Mouse (Mus musculus) neural tube, embryonic 13.5 days (tissue): ENCODE results near the gene Psmd3. TPM values are rescaled to one million over a fixed set of nuclear protein-coding genes. Genes with fewer than 3 reads are reported as not detected.
A peak's percentile ranks its signal among the peaks of the same experiment; 100 is the strongest.
"Not testable (repeated sequence)": the region's sequence is repeated elsewhere in the genome, so short reads cannot be mapped to it uniquely, and the experiment has no call there.

Experiments
- ATAC-seq: fragments of 200-750 bp; cut with Nextera tagmentation; 2 replicates; pipeline ENCODE4 v1.8.0; 2017; ENCODE audit warnings: low read depth, mild to moderate bottlenecking, moderate TSS enrichment, moderate library complexity
- H3K27ac ChIP-seq: fragments of 300-500 bp; sonication (generic); replicated peaks from 2 replicates; pipeline ENCODE4 v1.5.1; 2015; ENCODE audit warnings: moderate library complexity, mild to moderate bottlenecking, inconsistent platforms
- H3K27me3 ChIP-seq: fragments of 300-500 bp; sonication (generic); 2 replicates; pipeline ENCODE4 v1.6.1; 2015; ENCODE audit warnings: mild to moderate bottlenecking, inconsistent platforms
- H3K36me3 ChIP-seq: fragments of 300-500 bp; sonication (generic); 2 replicates; pipeline ENCODE4 v1.6.1; 2015; ENCODE audit warnings: mild to moderate bottlenecking, inconsistent platforms
- H3K4me1 ChIP-seq: fragments of 300-500 bp; sonication (generic); replicated peaks from 2 replicates; pipeline ENCODE4 v1.6.1; 2015; ENCODE audit warnings: inconsistent platforms
- H3K4me2 ChIP-seq: fragments of 300-500 bp; sonication (generic); 2 replicates; pipeline ENCODE4 v1.6.1; 2015; ENCODE audit warnings: inconsistent platforms, mild to moderate bottlenecking, moderate library complexity
- H3K4me3 ChIP-seq: fragments of 300-500 bp; sonication (generic); 2 replicates; pipeline ENCODE4 v1.5.1; 2015; ENCODE audit warnings: mild to moderate bottlenecking, inconsistent platforms
- H3K9ac ChIP-seq: fragments of 300-500 bp; sonication (generic); 2 replicates; pipeline ENCODE4 v1.6.1; 2015; ENCODE audit warnings: moderate library complexity, mild to moderate bottlenecking, inconsistent platforms
- H3K9me3 ChIP-seq: fragments of 300-500 bp; sonication (generic); 2 replicates; pipeline ENCODE4 v1.6.1; 2016; ENCODE audit warnings: inconsistent platforms
- WGBS: fragments of 180-500 bp; shearing (Covaris S2); methylation state at CpG from one replicate; pipeline ENCODE4 v1.1.7; 2015; 5-methylcytosine and 5-hydroxymethylcytosine counted together
- polyA plus RNA-seq: library from polyadenylated mRNA; unstranded; fragments of >200 nt; fragmentation: Nextera tagmentation; extraction: Ambion mirVana; gene quantifications from 2 replicates; pipeline ENCODE4 v1.2.1, GENCODE M21; 2015

Gene Psmd3
- polyA plus RNA-seq, 1 experiment from 2014 or later, result 177 TPM

GRCm38 (mm10) chr11:98671857-98672256 is 10.5 kb upstream of the Psmd3 start:
- 70% methylated on average over 5 of the region's 5 CpGs for WGBS
- Histone ChIP-seq H3K27me3 (peaks cover 30% of the 10 kb centered on the region), H3K27ac (no peak overlapping the region), H3K4me1 (no peaks in the 10 kb centered on the region), H3K4me3 (no peak overlapping the region), H3K36me3 (no peaks in the 10 kb centered on the region), H3K9ac (no peak overlapping the region), H3K9me3 (no peaks in the 10 kb centered on the region), H3K4me2 (no peak overlapping the region)
- ATAC-seq, result no peak

GRCm38 (mm10) chr11:98672482-98672881 is 9.9 kb upstream of the Psmd3 start:
- H3K36me3 ChIP-seq, result no peaks in the 10 kb centered on the region
- no peak overlapping the region for H3K27ac ChIP-seq
- H3K4me2 ChIP-seq, result no peak overlapping the region
- H3K27me3 ChIP-seq, result peaks cover 24% of the 10 kb centered on the region; the same call in 1 of the 2 replicates
- ATAC-seq, result no peak
- WGBS, result 85% methylated on average over 5 of the region's 5 CpGs
- H3K9me3 ChIP-seq, result no peaks in the 10 kb centered on the region
- no peak overlapping the region for H3K4me3 ChIP-seq
- no peaks in the 10 kb centered on the region for H3K4me1 ChIP-seq
- no peak overlapping the region for H3K9ac ChIP-seq

GRCm38 (mm10) chr11:98673136-98673535 is 9.2 kb upstream of the Psmd3 start:
- H3K9ac ChIP-seq, H3K36me3 ChIP-seq, H3K9me3 ChIP-seq, H3K27ac ChIP-seq, H3K4me3 ChIP-seq, H3K4me1 ChIP-seq: not testable (repeated sequence)
- peaks cover 17% of the 10 kb centered on the region; the same call in 1 of the 2 replicates for H3K27me3 ChIP-seq
- peak overlapping the region; percentile 38 for H3K4me2 ChIP-seq
- WGBS, result 10% methylated on average over 7 of the region's 7 CpGs
- 0 out of 2 replicates have a peak, but pooled peaks have one; percentile 15 for ATAC-seq

- WGBS, result 49% methylated on average over 7 of the region's 7 CpGs
- Histone ChIP-seq H3K9me3 (no peaks in the 10 kb centered on the region), H3K27me3 (0 out of 2 replicates have a peak, but pooled peaks cover 3% of the 10 kb centered on the region), H3K4me2 (no peak overlapping the region), H3K9ac (no peak overlapping the region), H3K4me1 (no peaks in the 10 kb centered on the region), H3K36me3 (no peaks in the 10 kb centered on the region), H3K27ac (no peak overlapping the region), H3K4me3 (no peak overlapping the region)
- no peak for ATAC-seq
These were observed 6.5 kb upstream of the Psmd3 start for GRCm38 (mm10) chr11:98675829-98676363.

GRCm38 (mm10) chr11:98680023-98680422 is 2.3 kb upstream of the Psmd3 start:
- WGBS, result 93% methylated on average over 1 of the region's 1 CpGs
- Histone ChIP-seq H3K27ac (no peak overlapping the region), H3K9me3 (no peaks in the 10 kb centered on the region), H3K4me1 (peaks cover 20% of the 10 kb centered on the region), H3K9ac (no peak overlapping the region), H3K4me2 (no peak overlapping the region), H3K4me3 (no peak overlapping the region), H3K27me3 (no peaks in the 10 kb centered on the region), H3K36me3 (0 out of 2 replicates have a peak, but pooled peaks cover 2% of the 10 kb centered on the region)
- ATAC-seq, result no peak

- ATAC-seq, result not testable (repeated sequence)
These were observed 1.8 kb upstream of the Psmd3 start for GRCm38 (mm10) chr11:98680595-98680994.

GRCm38 (mm10) chr11:98681186-98681585 is 1.2 kb upstream of the Psmd3 start:
- no peak overlapping the region for H3K9ac ChIP-seq
- H3K36me3 ChIP-seq, result peaks cover 14% of the 10 kb centered on the region
- no peaks in the 10 kb centered on the region for H3K27me3 ChIP-seq
- WGBS, result 81% methylated on average over 4 of the region's 4 CpGs
- no peaks in the 10 kb centered on the region for H3K9me3 ChIP-seq
- H3K4me2 ChIP-seq, result no peak overlapping the region; the same call in 1 of the 2 replicates
- peaks cover 20% of the 10 kb centered on the region for H3K4me1 ChIP-seq
- no peak for ATAC-seq
- H3K27ac ChIP-seq, result no peak overlapping the region
- H3K4me3 ChIP-seq, result no peak overlapping the region

More at GRCm38 (mm10) chr11:98680595-98680994, 1.8 kb upstream of the Psmd3 start:
- not testable (repeated sequence) for H3K4me3 ChIP-seq, H3K36me3 ChIP-seq, H3K27me3 ChIP-seq, H3K9me3 ChIP-seq, H3K27ac ChIP-seq, H3K4me2 ChIP-seq, H3K9ac ChIP-seq
- whole genome bisulfite sequencing, result 86% methylated on average over 4 of the region's 4 CpGs
- peaks cover 20% of the 10 kb centered on the region for H3K4me1 ChIP-seq

- Histone ChIP-seq H3K36me3 (peaks cover 30% of the 10 kb centered on the region), H3K4me1 (peaks cover 20% of the 10 kb centered on the region), H3K4me2 (peak overlapping the region; percentile 80), H3K9me3 (no peaks in the 10 kb centered on the region), H3K27me3 (no peaks in the 10 kb centered on the region), H3K27ac (peak overlapping the region; percentile 73), H3K9ac (peak overlapping the region; percentile 98), H3K4me3 (peak overlapping the region; percentile 76)
- whole genome bisulfite sequencing, result 1% methylated on average over 23 of the region's 23 CpGs
- ATAC-seq, result peak; percentile 48
These were observed 457 bp downstream of the Psmd3 start for GRCm38 (mm10) chr11:98682811-98683210.

- WGBS, result 92% methylated on average over 9 of the region's 9 CpGs
- Histone ChIP-seq H3K27me3 (no peaks in the 10 kb centered on the region), H3K27ac (no peak overlapping the region), H3K9ac (no peak overlapping the region), H3K9me3 (no peaks in the 10 kb centered on the region), H3K36me3 (peaks cover 54% of the 10 kb centered on the region), H3K4me1 (peaks cover 20% of the 10 kb centered on the region), H3K4me2 (no peak overlapping the region), H3K4me3 (no peak overlapping the region)
- no peak for ATAC-seq
These were observed 3.3 kb downstream of the Psmd3 start for GRCm38 (mm10) chr11:98685642-98686041.

- WGBS, result 88% methylated on average over 4 of the region's 4 CpGs
- no peak for ATAC-seq
- Histone ChIP-seq H3K4me3 (no peak overlapping the region), H3K27ac (no peak overlapping the region), H3K9me3 (no peaks in the 10 kb centered on the region), H3K9ac (no peak overlapping the region), H3K4me2 (no peak overlapping the region), H3K27me3 (no peaks in the 10 kb centered on the region), H3K36me3 (peaks cover 67% of the 10 kb centered on the region), H3K4me1 (peaks cover 17% of the 10 kb centered on the region)
These were observed 4.6 kb downstream of the Psmd3 start for GRCm38 (mm10) chr11:98686976-98687375.

- ATAC-seq, result no peak
- Histone ChIP-seq H3K36me3 (peaks cover 77% of the 10 kb centered on the region), H3K4me2 (no peak overlapping the region), H3K9ac (no peak overlapping the region), H3K27me3 (no peaks in the 10 kb centered on the region), H3K4me3 (no peak overlapping the region), H3K27ac (no peak overlapping the region), H3K4me1 (peaks cover 17% of the 10 kb centered on the region), H3K9me3 (no peaks in the 10 kb centered on the region)
- WGBS, result 86% methylated on average over 8 of the region's 8 CpGs
These were observed 5.7 kb downstream of the Psmd3 start for GRCm38 (mm10) chr11:98688009-98688408.

GRCm38 (mm10) chr11:98693201-98693600 is 10.8 kb downstream of the Psmd3 start:
- Histone ChIP-seq H3K9ac (no peak overlapping the region), H3K27ac (no peak overlapping the region), H3K4me3 (no peak overlapping the region), H3K4me1 (no peaks in the 10 kb centered on the region), H3K27me3 (no peaks in the 10 kb centered on the region), H3K4me2 (no peak overlapping the region), H3K9me3 (no peaks in the 10 kb centered on the region), H3K36me3 (peaks cover 87% of the 10 kb centered on the region)
- no peak for ATAC-seq
- WGBS, result 76% methylated on average over 13 of the region's 13 CpGs

GRCm38 (mm10) chr11:98693746-98694145 is 11.4 kb downstream of the Psmd3 start:
- H3K9ac ChIP-seq, result no peak overlapping the region
- no peak overlapping the region for H3K27ac ChIP-seq
- no peaks in the 10 kb centered on the region for H3K9me3 ChIP-seq
- no peak for ATAC-seq
- 95% methylated on average over 9 of the region's 9 CpGs for WGBS
- no peak overlapping the region for H3K4me2 ChIP-seq
- peaks cover 84% of the 10 kb centered on the region for H3K36me3 ChIP-seq
- no peak overlapping the region for H3K4me3 ChIP-seq
- H3K4me1 ChIP-seq, result no peaks in the 10 kb centered on the region
- no peaks in the 10 kb centered on the region for H3K27me3 ChIP-seq
